Mouse (Mus musculus): ENCODE measurements around the gene B4galt2.

DNA sequence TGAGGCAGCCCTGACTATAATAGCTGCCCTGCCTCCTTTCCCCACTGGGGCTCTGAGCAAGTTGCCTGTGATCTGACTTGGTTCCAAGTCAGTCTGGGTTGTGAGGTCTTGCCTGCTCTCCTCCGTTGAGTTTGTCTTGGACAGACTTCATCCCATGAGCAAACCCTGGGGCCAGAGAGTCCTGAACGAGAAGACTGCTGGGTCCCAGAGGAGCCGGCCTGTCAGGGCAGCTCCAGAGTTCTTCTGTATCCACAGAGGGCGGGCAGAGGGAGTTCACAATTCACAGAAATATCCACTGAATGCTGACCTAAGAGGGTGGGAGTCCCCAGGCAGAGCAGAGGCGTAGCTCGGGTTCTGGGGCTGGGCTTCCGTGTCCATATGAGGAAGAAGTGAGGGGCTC lies 32.4 kb downstream of the B4galt2 start:
- TF ChIP-seq CTCF (conservative IDR thresholded peaks at IDR 0.05; ENCODE audit: insufficient read depth, insufficient read length, low read depth, low read length) (no peak), POLR2A (IDR thresholded peaks at IDR 0.05; ENCODE audit: low read depth, low read length) (no peak)
